Mouse (Mus musculus): ENCODE measurements around the gene Ttn. TPM values are rescaled to one million over a fixed set of nuclear protein-coding genes. Genes with fewer than 3 reads are reported as not detected.

The Ttn gene
- total and polyA plus RNA-seq, 2 experiments from 2014 or later: 0.22 to 0.81 TPM

DNA sequence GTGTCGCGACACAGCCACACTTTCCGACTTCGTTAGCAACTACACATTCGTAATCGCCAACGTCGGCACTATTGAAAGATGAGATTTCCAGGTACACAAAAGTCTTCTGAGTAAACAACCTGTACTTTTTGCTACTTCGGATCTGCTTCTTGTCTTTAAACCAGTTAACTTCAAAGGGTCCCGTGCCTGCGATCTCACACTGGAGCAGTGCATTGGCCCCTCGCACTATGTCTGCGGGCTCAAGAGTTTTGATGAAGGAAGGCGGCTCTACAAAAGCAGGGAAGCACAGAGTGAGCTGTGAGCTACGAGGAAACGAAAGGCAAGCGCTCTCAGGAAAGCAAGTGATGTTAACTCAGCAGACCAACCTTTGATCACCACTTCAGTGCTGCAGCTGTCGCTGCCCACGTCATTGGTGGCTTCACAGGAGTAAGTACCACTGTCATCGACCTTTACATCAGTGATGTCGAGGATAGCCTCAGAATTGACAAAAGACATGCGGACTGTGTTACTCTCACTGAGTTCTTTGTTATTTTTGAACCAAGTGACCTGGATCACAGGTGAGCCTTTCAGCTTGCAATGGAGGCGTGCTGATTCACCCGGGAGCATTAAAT lies 80.8 kb downstream of the Ttn start:
- Histone ChIP-seq H3K27ac (ENCODE audit: low read depth, low read length) (no peak overlapping the region), H3K9me3 (ENCODE audit: low read length) (no peaks in the 10 kb centered on the region), H3K4me3 (ENCODE audit: low read depth, low read length) (no peak overlapping the region), H3K9ac (no peak overlapping the region), H3K27me3 (ENCODE audit: insufficient read depth, low read length) (no peaks in the 10 kb centered on the region), H3K4me1 (ENCODE audit: insufficient read depth) (no peaks in the 10 kb centered on the region), H3K4me2 (ENCODE audit: low read depth) (no peak overlapping the region), H3K36me3 (ENCODE audit: insufficient read depth) (no peaks in the 10 kb centered on the region)
- DNase-seq (no peak), ATAC-seq (no peak)
- TF ChIP-seq CTCF (IDR thresholded peaks at IDR 0.05; ENCODE audit: low read depth): no peak
- 86% methylated on average over 24 of the region's 24 CpGs for WGBS

DNA sequence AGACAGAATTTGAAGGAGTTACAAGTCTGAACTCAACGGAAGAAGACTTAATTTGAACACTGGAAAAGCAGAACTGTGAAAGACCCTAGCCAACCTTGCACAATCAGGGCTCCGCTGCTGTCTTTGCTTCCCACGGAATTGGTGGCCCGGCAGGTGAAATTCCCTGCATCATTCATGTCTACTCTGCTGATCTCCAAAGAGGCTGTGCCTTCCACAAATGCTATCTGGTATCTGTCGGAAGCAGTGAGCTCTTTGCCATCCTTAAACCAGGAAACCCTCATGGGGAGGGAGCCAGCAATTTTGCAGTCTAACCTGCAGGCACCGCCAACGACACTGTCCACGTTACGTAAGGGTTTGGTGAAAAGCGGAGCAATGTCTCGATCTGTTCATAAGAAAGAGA lies 82.5 kb downstream of the Ttn start:
- WGBS: 95% methylated on average over 11 of the region's 11 CpGs
- Histone ChIP-seq H3K36me3 (ENCODE audit: insufficient read depth) (no peaks in the 10 kb centered on the region), H3K4me3 (ENCODE audit: low read depth, low read length) (no peak overlapping the region), H3K9ac (no peak overlapping the region), H3K4me2 (ENCODE audit: low read depth) (no peak overlapping the region), H3K9me3 (ENCODE audit: low read length) (no peaks in the 10 kb centered on the region), H3K27ac (ENCODE audit: low read depth, low read length) (no peak overlapping the region), H3K27me3 (ENCODE audit: insufficient read depth, low read length) (no peaks in the 10 kb centered on the region), H3K4me1 (ENCODE audit: insufficient read depth) (no peaks in the 10 kb centered on the region)
- no peak for TF ChIP-seq CTCF (IDR thresholded peaks at IDR 0.05; ENCODE audit: low read depth)
- ATAC-seq (no peak), DNase-seq (no peak)

DNA sequence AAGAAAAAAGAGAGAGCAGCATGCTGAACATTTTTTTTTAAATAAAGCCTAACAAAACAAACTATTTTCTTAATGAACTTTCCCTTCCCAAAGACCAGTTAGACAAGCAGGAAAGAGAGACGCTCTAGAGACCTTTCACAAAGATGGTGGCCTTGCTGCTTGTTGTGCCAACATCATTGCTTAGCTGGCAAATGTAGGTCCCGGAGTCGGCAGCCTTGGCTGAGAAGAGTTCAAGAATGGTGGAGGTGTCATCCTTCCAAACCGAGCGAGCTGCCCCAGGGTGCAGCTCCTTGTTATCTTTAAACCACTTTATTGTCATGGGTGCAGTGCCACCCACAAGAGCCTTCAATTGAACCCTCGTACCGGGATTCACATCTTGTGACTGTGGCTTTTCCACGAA lies 85.4 kb downstream of the Ttn start:
- H3K27me3 ChIP-seq (ENCODE audit: insufficient read depth, low read length): no peaks in the 10 kb centered on the region
- WGBS: 91% methylated on average over 8 of the region's 8 CpGs
- no peaks in the 10 kb centered on the region for H3K4me1 ChIP-seq (ENCODE audit: insufficient read depth)
- no peak for DNase-seq
- no peak for ATAC-seq
- H3K9me3 ChIP-seq (ENCODE audit: low read length): no peaks in the 10 kb centered on the region
- no peak overlapping the region for H3K4me3 ChIP-seq (ENCODE audit: low read depth, low read length)
- H3K9ac ChIP-seq: no peak overlapping the region
- no peaks in the 10 kb centered on the region for H3K36me3 ChIP-seq (ENCODE audit: insufficient read depth)
- H3K27ac ChIP-seq (ENCODE audit: low read depth, low read length): no peak overlapping the region
- no peak overlapping the region for H3K4me2 ChIP-seq (ENCODE audit: low read depth)
- TF ChIP-seq CTCF (IDR thresholded peaks at IDR 0.05; ENCODE audit: low read depth): no peak

DNA sequence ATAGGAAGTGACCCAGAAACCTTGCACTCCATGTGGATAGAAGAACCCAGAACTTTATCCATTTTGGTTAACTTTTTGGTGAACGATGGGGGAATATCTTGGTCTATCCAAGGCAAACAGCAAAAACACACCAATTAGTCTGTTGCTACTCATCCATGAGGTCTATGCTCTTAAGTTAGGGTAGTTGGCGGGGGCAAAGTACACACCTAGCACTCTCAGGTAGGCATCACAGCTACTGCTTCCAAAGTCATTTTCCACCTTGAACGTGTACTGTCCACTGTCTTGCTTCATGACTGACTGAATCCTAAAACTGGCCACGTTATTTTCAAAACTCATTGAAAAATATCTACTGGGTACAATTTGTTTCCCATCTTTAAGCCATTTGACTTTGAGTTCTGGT lies 87.0 kb downstream of the Ttn start:
- Histone ChIP-seq H3K4me3 (ENCODE audit: low read depth, low read length) (no peak overlapping the region), H3K27me3 (ENCODE audit: insufficient read depth, low read length) (no peaks in the 10 kb centered on the region), H3K36me3 (ENCODE audit: insufficient read depth) (no peaks in the 10 kb centered on the region), H3K9me3 (ENCODE audit: low read length) (no peaks in the 10 kb centered on the region), H3K27ac (ENCODE audit: low read depth, low read length) (no peak overlapping the region), H3K4me1 (ENCODE audit: insufficient read depth) (no peaks in the 10 kb centered on the region), H3K9ac (no peak overlapping the region), H3K4me2 (ENCODE audit: low read depth) (no peak overlapping the region)
- no peak for TF ChIP-seq CTCF (IDR thresholded peaks at IDR 0.05; ENCODE audit: low read depth)
- DNase-seq (no peak), ATAC-seq (no peak)
- 91% methylated on average over 4 of the region's 4 CpGs for WGBS

DNA sequence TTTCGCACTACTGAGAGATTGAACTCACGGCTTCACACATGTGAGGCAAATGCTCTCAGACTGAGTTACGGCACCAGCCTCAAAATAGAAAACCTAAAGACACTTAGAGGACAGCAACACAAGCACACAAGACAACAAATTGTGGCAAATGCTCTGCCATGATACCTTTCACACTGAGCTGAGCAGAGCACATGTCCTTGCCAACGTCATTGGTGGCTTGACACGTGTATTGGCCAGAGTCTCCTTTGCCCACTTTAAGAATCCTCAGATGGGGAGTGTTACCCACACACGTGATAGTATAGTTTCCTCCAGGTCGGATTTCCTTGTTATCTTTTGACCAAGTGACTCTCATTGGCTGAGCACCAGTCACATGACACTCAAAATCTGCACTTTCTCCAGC lies 93.6 kb downstream of the Ttn start:
- no peak overlapping the region for H3K4me2 ChIP-seq (ENCODE audit: low read depth)
- H3K27ac ChIP-seq (ENCODE audit: low read depth, low read length): no peak overlapping the region
- TF ChIP-seq CTCF (IDR thresholded peaks at IDR 0.05; ENCODE audit: low read depth): no peak
- H3K27me3 ChIP-seq (ENCODE audit: insufficient read depth, low read length): no peaks in the 10 kb centered on the region
- ATAC-seq: no peak
- no peaks in the 10 kb centered on the region for H3K36me3 ChIP-seq (ENCODE audit: insufficient read depth)
- no peaks in the 10 kb centered on the region for H3K9me3 ChIP-seq (ENCODE audit: low read length)
- WGBS: 89% methylated on average over 7 of the region's 7 CpGs
- no peaks in the 10 kb centered on the region for H3K4me1 ChIP-seq (ENCODE audit: insufficient read depth)
- DNase-seq: no peak
- no peak overlapping the region for H3K9ac ChIP-seq
- no peak overlapping the region for H3K4me3 ChIP-seq (ENCODE audit: low read depth, low read length)

DNA sequence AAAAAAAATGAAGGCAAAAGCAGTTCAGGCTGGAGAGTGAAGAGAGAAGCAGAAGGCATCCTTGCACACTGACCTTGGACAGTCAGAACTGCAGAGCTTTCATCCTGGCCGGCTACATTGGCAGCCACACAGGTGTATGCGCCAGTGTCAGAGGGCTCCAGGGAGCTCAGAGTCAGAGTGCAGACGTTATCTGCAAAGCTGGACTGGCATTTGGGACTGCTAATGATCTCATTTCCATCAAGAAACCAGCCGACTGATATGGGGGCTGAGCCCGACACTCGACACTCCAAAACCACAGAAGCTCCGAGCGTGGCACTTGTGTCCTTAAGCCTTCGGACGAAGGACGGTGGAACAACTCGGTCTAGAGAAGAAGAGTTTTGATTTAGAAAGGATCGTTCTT lies 96.5 kb downstream of the Ttn start:
- H3K36me3 ChIP-seq (ENCODE audit: insufficient read depth): no peaks in the 10 kb centered on the region
- H3K9me3 ChIP-seq (ENCODE audit: low read length): no peaks in the 10 kb centered on the region
- no peak overlapping the region for H3K4me2 ChIP-seq (ENCODE audit: low read depth)
- ATAC-seq (no peak), DNase-seq (no peak)
- H3K27ac ChIP-seq (ENCODE audit: low read depth, low read length): no peak overlapping the region
- H3K4me1 ChIP-seq (ENCODE audit: insufficient read depth): no peaks in the 10 kb centered on the region
- H3K27me3 ChIP-seq (ENCODE audit: insufficient read depth, low read length): no peaks in the 10 kb centered on the region
- no peak for TF ChIP-seq CTCF (IDR thresholded peaks at IDR 0.05; ENCODE audit: low read depth)
- no peak overlapping the region for H3K9ac ChIP-seq
- no peak overlapping the region for H3K4me3 ChIP-seq (ENCODE audit: low read depth, low read length)
- 88% methylated on average over 13 of the region's 13 CpGs for WGBS

DNA sequence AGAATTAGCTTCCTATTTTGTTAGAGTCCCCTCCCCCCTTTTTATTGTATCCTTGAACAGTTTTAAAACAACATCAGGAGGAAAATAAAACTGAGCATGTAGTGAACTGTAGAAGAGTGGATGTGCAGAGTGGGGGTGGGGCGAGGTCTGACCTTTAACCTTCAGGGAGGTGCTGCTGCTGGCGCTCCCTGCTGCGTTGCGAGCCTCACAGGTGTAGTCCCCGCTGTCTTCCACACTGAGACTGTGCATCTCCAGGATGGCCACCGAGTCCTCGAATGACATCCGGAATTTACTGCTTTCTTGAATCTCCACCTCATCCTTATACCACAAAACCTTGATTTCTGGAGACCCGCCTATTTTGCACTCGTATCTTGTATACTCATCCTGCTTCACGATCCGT lies 100.9 kb downstream of the Ttn start:
- Histone ChIP-seq H3K4me1 (ENCODE audit: insufficient read depth) (no peaks in the 10 kb centered on the region), H3K27me3 (ENCODE audit: insufficient read depth, low read length) (no peaks in the 10 kb centered on the region), H3K9me3 (ENCODE audit: low read length) (no peaks in the 10 kb centered on the region), H3K9ac (no peak overlapping the region), H3K4me3 (ENCODE audit: low read depth, low read length) (no peak overlapping the region), H3K27ac (ENCODE audit: low read depth, low read length) (no peak overlapping the region), H3K36me3 (ENCODE audit: insufficient read depth) (no peaks in the 10 kb centered on the region), H3K4me2 (ENCODE audit: low read depth) (no peak overlapping the region)
- DNase-seq (no peak), ATAC-seq (no peak)
- 93% methylated on average over 12 of the region's 12 CpGs for WGBS
- TF ChIP-seq CTCF (IDR thresholded peaks at IDR 0.05; ENCODE audit: low read depth): no peak
